Mouse (Mus musculus) mesoderm, embryonic 11.5 days (tissue): ENCODE results near the gene Arhgap22.

Experiments
- DNase-seq: peaks from one replicate; pipeline ENCODE4 v3.0.0-alpha.2; 2012; ENCODE audit warnings: low read depth, low spot score

Arhgap22 gene

GRCm38 (mm10) chr14:33278374-33278773, 64.5 kb downstream of the Arhgap22 start:
- DNase-seq: no peak

GRCm38 (mm10) chr14:33280921-33281320, 67.1 kb downstream of the Arhgap22 start:
- no peak for DNase-seq

GRCm38 (mm10) chr14:33282447-33282846, 68.6 kb downstream of the Arhgap22 start:
- no peak for DNase-seq

- DNase-seq: no peak
Observed at GRCm38 (mm10) chr14:33287920-33288319, 74.1 kb downstream of the Arhgap22 start.

- peak; percentile 53 for DNase-seq
Observed at GRCm38 (mm10) chr14:33290038-33290437, 76.2 kb downstream of the Arhgap22 start.

GRCm38 (mm10) chr14:33294488-33294887, 80.7 kb downstream of the Arhgap22 start:
- DNase-seq: no peak

- no peak for DNase-seq
Observed at GRCm38 (mm10) chr14:33296698-33297341, 83.0 kb downstream of the Arhgap22 start.

- no peak for DNase-seq
Observed at GRCm38 (mm10) chr14:33300591-33300990, 86.8 kb downstream of the Arhgap22 start.

GRCm38 (mm10) chr14:33303348-33303819, 89.6 kb downstream of the Arhgap22 start:
- DNase-seq: peak; percentile 82

- no peak for DNase-seq
Observed at GRCm38 (mm10) chr14:33305645-33306281, 91.9 kb downstream of the Arhgap22 start.

GRCm38 (mm10) chr14:33310719-33311118, 96.9 kb downstream of the Arhgap22 start:
- no peak for DNase-seq

- no peak for DNase-seq
Observed at GRCm38 (mm10) chr14:33312309-33312708, 98.5 kb downstream of the Arhgap22 start.

GRCm38 (mm10) chr14:33313624-33314023, 99.8 kb downstream of the Arhgap22 start:
- peak; percentile 88 for DNase-seq

GRCm38 (mm10) chr14:33314160-33314559, 100.3 kb downstream of the Arhgap22 start:
- no peak for DNase-seq

GRCm38 (mm10) chr14:33315111-33315510, 101.3 kb downstream of the Arhgap22 start:
- DNase-seq: no peak

GRCm38 (mm10) chr14:33315771-33316170, 101.9 kb downstream of the Arhgap22 start:
- no peak for DNase-seq

GRCm38 (mm10) chr14:33317946-33318345, 104.1 kb downstream of the Arhgap22 start:
- no peak for DNase-seq

- DNase-seq: peak; percentile 90
Observed at GRCm38 (mm10) chr14:33319541-33320521, 106.0 kb downstream of the Arhgap22 start.

GRCm38 (mm10) chr14:33320856-33321255, 107.0 kb downstream of the Arhgap22 start:
- no peak for DNase-seq

GRCm38 (mm10) chr14:33322661-33323088, 108.8 kb downstream of the Arhgap22 start:
- DNase-seq: peak; percentile 73

- DNase-seq: no peak
Observed at GRCm38 (mm10) chr14:33324556-33324955, 110.7 kb downstream of the Arhgap22 start.

- no peak for DNase-seq
Observed at GRCm38 (mm10) chr14:33328369-33328768, 114.5 kb downstream of the Arhgap22 start.
